Mouse (Mus musculus): ENCODE measurements around the gene Psmd13. TPM values are rescaled to one million over a fixed set of nuclear protein-coding genes. Genes with fewer than 3 reads are reported as not detected.

The Psmd13 gene
- polyA plus RNA-seq, 1 experiment: 13.2 TPM

- TF ChIP-seq GATA1 (IDR thresholded peaks at IDR 0.05; ENCODE audit: low read length) (no peak), TAL1 (IDR thresholded peaks at IDR 0.05; ENCODE audit: low read length) (no peak)
- H3K4me3 ChIP-seq (replicated peaks): no peak overlapping the region
- H3K4me1 ChIP-seq (ENCODE audit: control insufficient read depth): peaks cover 14% of the 10 kb centered on the region
- H3K9me3 ChIP-seq (ENCODE audit: control insufficient read depth, low read length): no peaks in the 10 kb centered on the region
- no peaks in the 10 kb centered on the region for H3K27me3 ChIP-seq (ENCODE audit: control insufficient read depth)
- peaks cover 36% of the 10 kb centered on the region; the same call in 1 of the 2 replicates for H3K36me3 ChIP-seq (ENCODE audit: control insufficient read depth)
Measured at GRCm38 (mm10) chr7:140945247-140945646, 63.5 kb downstream of the Psmd13 start.

- Histone ChIP-seq H3K36me3 (ENCODE audit: control insufficient read depth) (peaks cover 36% of the 10 kb centered on the region; the same call in 1 of the 2 replicates), H3K4me3 (replicated peaks) (no peak overlapping the region), H3K9me3 (ENCODE audit: control insufficient read depth, low read length) (no peaks in the 10 kb centered on the region), H3K27me3 (ENCODE audit: control insufficient read depth) (no peaks in the 10 kb centered on the region), H3K4me1 (ENCODE audit: control insufficient read depth) (peaks cover 12% of the 10 kb centered on the region)
- no peak for TF ChIP-seq GATA1 (IDR thresholded peaks at IDR 0.05; ENCODE audit: low read length)
- no peak for TF ChIP-seq TAL1 (IDR thresholded peaks at IDR 0.05; ENCODE audit: low read length)
Measured at GRCm38 (mm10) chr7:140946311-140946710, 64.5 kb downstream of the Psmd13 start.

- Histone ChIP-seq H3K9me3 (ENCODE audit: control insufficient read depth, low read length) (no peaks in the 10 kb centered on the region), H3K36me3 (ENCODE audit: control insufficient read depth) (peaks cover 36% of the 10 kb centered on the region; the same call in 1 of the 2 replicates), H3K4me1 (ENCODE audit: control insufficient read depth) (peaks cover 5% of the 10 kb centered on the region), H3K4me3 (replicated peaks) (no peak overlapping the region), H3K27me3 (ENCODE audit: control insufficient read depth) (no peaks in the 10 kb centered on the region)
- TF ChIP-seq TAL1 (IDR thresholded peaks at IDR 0.05; ENCODE audit: low read length): no peak
- no peak for TF ChIP-seq GATA1 (IDR thresholded peaks at IDR 0.05; ENCODE audit: low read length)
Measured at GRCm38 (mm10) chr7:140946980-140947379, 65.2 kb downstream of the Psmd13 start.

GRCm38 (mm10) chr7:140948161-140948560 lies 66.4 kb downstream of the Psmd13 start:
- H3K27me3 ChIP-seq (ENCODE audit: control insufficient read depth): no peaks in the 10 kb centered on the region
- no peak for TF ChIP-seq GATA1 (IDR thresholded peaks at IDR 0.05; ENCODE audit: low read length)
- TF ChIP-seq TAL1 (IDR thresholded peaks at IDR 0.05; ENCODE audit: low read length): no peak
- no peaks in the 10 kb centered on the region for H3K9me3 ChIP-seq (ENCODE audit: control insufficient read depth, low read length)
- H3K4me3 ChIP-seq (replicated peaks): no peak overlapping the region
- H3K36me3 ChIP-seq (ENCODE audit: control insufficient read depth): peaks cover 42% of the 10 kb centered on the region; the same call in 1 of the 2 replicates
- H3K4me1 ChIP-seq (ENCODE audit: control insufficient read depth): no peaks in the 10 kb centered on the region; the same call in 1 of the 2 replicates

Other genes starting within 250 kb of the Psmd13 start
- gene Olfr53, start 235.5 kb upstream of the Psmd13 start, polyA plus RNA-seq (2012): not detected in 2 replicates
- gene Olfr539, start 222.0 kb upstream of the Psmd13 start, polyA plus RNA-seq (2012): 0.01 TPM in 1 of 2 replicates, not detected in the other
- 0.01 TPM in 1 of 2 replicates, not detected in the other for gene Olfr45, start 200.0 kb upstream of the Psmd13 start, polyA plus RNA-seq (2012)
- gene Olfr541, start 184.7 kb upstream of the Psmd13 start, polyA plus RNA-seq (2012): not detected in 2 replicates
- not detected in 2 replicates for gene Cyp2e1, start 118.2 kb upstream of the Psmd13 start, polyA plus RNA-seq (2012)
- gene Syce1, start 94.1 kb upstream of the Psmd13 start, polyA plus RNA-seq (2012): 0.05 TPM in 1 of 2 replicates, not detected in the other
- gene Zfp941, start 59.8 kb upstream of the Psmd13 start, polyA plus RNA-seq (2012): not detected in 2 replicates
- gene Urah, start 47.0 kb upstream of the Psmd13 start, polyA plus RNA-seq (2012): 0.06 TPM in 1 of 2 replicates, not detected in the other
- not detected in 2 replicates for gene Scgb1c1, start 36.4 kb upstream of the Psmd13 start, polyA plus RNA-seq (2012)
- not detected in 2 replicates for gene Odf3, start 34.2 kb upstream of the Psmd13 start, polyA plus RNA-seq (2012)
- not detected in 2 replicates for gene Gm45785, start 25.6 kb upstream of the Psmd13 start, polyA plus RNA-seq (2012)
- gene Ric8a, start 25.0 kb upstream of the Psmd13 start, polyA plus RNA-seq (2012): 2.1 and 2.7 TPM in 2 replicates
- gene Bet1l, start 24.4 kb upstream of the Psmd13 start, polyA plus RNA-seq (2012): 0.95 and 1.2 TPM in 2 replicates
- 1.8 and 1.9 TPM in 2 replicates for gene Sirt3, start 341 bp downstream of the Psmd13 start, polyA plus RNA-seq (2012)
- not detected in 2 replicates for gene Cox8b, start 18.5 kb downstream of the Psmd13 start, polyA plus RNA-seq (2012)
- gene Nlrp6, start 38.9 kb downstream of the Psmd13 start, polyA plus RNA-seq (2012): not detected in 2 replicates
- 0.05 and 0.32 TPM in 2 replicates for gene Pgghg, start 59.4 kb downstream of the Psmd13 start, polyA plus RNA-seq (2012)
- not detected in 2 replicates for gene Ifitm5, start 68.3 kb downstream of the Psmd13 start, polyA plus RNA-seq (2012)
- not detected in 2 replicates for gene Gm45717, start 74.0 kb downstream of the Psmd13 start, polyA plus RNA-seq (2012)
- 3.3 and 3.7 TPM in 2 replicates for gene Ifitm2, start 74.0 kb downstream of the Psmd13 start, polyA plus RNA-seq (2012)
- 0.05 and 0.47 TPM in 2 replicates for gene Ifitm1, start 85.3 kb downstream of the Psmd13 start, polyA plus RNA-seq (2012)
- 0.26 and 0.29 TPM in 2 replicates for gene Ifitm3, start 128.8 kb downstream of the Psmd13 start, polyA plus RNA-seq (2012)
- not detected in 2 replicates for gene Ifitm6, start 136.0 kb downstream of the Psmd13 start, polyA plus RNA-seq (2012)
- not detected in 2 replicates for gene Gm17387, start 147.2 kb downstream of the Psmd13 start, polyA plus RNA-seq (2012)
- gene B4galnt4, start 179.1 kb downstream of the Psmd13 start, polyA plus RNA-seq (2012): 0.03 and 0.15 TPM in 2 replicates
- 0.03 and 0.05 TPM in 2 replicates for gene Pkp3, start 196.2 kb downstream of the Psmd13 start, polyA plus RNA-seq (2012)
- 0.16 and 0.19 TPM in 2 replicates for gene Sigirr, start 218.6 kb downstream of the Psmd13 start, polyA plus RNA-seq (2012)
- gene Ano9, start 235.8 kb downstream of the Psmd13 start, polyA plus RNA-seq (2012): not detected in 2 replicates
- 148 and 156 TPM in 2 replicates for gene Ptdss2, start 240.4 kb downstream of the Psmd13 start, polyA plus RNA-seq (2012)